Mouse (Mus musculus): Measurements from ENCODE around the gene Rere.
"Not testable (repeated sequence)": the region's sequence is repeated elsewhere in the genome, so short reads cannot be mapped to it uniquely, and the experiment has no call there.

The Rere gene

GRCm38 (mm10) chr4:150283335-150283638, 1.8 kb downstream of the Rere start:
- no peak for DNase-seq (ENCODE audit: low read depth, low spot score)

- DNase-seq (ENCODE audit: low read depth, low spot score): no peak
Measured at GRCm38 (mm10) chr4:150283993-150284392, 2.5 kb downstream of the Rere start.

- no peak for DNase-seq (ENCODE audit: low read depth, low spot score)
Measured at GRCm38 (mm10) chr4:150286980-150287379, 5.5 kb downstream of the Rere start.

GRCm38 (mm10) chr4:150287463-150287862, 6.0 kb downstream of the Rere start:
- not testable (repeated sequence) for DNase-seq (ENCODE audit: low read depth, low spot score)

GRCm38 (mm10) chr4:150291900-150292299, 10.5 kb downstream of the Rere start:
- no peak for DNase-seq (ENCODE audit: low read depth, low spot score)

GRCm38 (mm10) chr4:150294870-150295269, 13.4 kb downstream of the Rere start:
- DNase-seq (ENCODE audit: low read depth, low spot score): no peak

GRCm38 (mm10) chr4:150295966-150296365, 14.5 kb downstream of the Rere start:
- no peak for DNase-seq (ENCODE audit: low read depth, low spot score)

- no peak for DNase-seq (ENCODE audit: low read depth, low spot score)
Measured at GRCm38 (mm10) chr4:150302726-150303125, 21.3 kb downstream of the Rere start.

- no peak for DNase-seq (ENCODE audit: low read depth, low spot score)
Measured at GRCm38 (mm10) chr4:150306701-150307100, 25.3 kb downstream of the Rere start.

GRCm38 (mm10) chr4:150307226-150307625, 25.8 kb downstream of the Rere start:
- no peak for DNase-seq (ENCODE audit: low read depth, low spot score)

- no peak for DNase-seq (ENCODE audit: low read depth, low spot score)
Measured at GRCm38 (mm10) chr4:150311431-150311830, 30.0 kb downstream of the Rere start.

GRCm38 (mm10) chr4:150312646-150313045, 31.2 kb downstream of the Rere start:
- no peak for DNase-seq (ENCODE audit: low read depth, low spot score)

- peak; percentile 21 for DNase-seq (ENCODE audit: low read depth, low spot score)
Measured at GRCm38 (mm10) chr4:150315301-150315700, 33.9 kb downstream of the Rere start.

GRCm38 (mm10) chr4:150316546-150316945, 35.1 kb downstream of the Rere start:
- no peak for DNase-seq (ENCODE audit: low read depth, low spot score)

GRCm38 (mm10) chr4:150325046-150325801, 43.8 kb downstream of the Rere start:
- no peak for DNase-seq (ENCODE audit: low read depth, low spot score)

- DNase-seq (ENCODE audit: low read depth, low spot score): no peak
Measured at GRCm38 (mm10) chr4:150326005-150326404, 44.6 kb downstream of the Rere start.

GRCm38 (mm10) chr4:150327476-150327875, 46.0 kb downstream of the Rere start:
- DNase-seq (ENCODE audit: low read depth, low spot score): no peak

- DNase-seq (ENCODE audit: low read depth, low spot score): no peak
Measured at GRCm38 (mm10) chr4:150333927-150334682, 52.7 kb downstream of the Rere start.

- no peak for DNase-seq (ENCODE audit: low read depth, low spot score)
Measured at GRCm38 (mm10) chr4:150337260-150337659, 55.8 kb downstream of the Rere start.

- no peak for DNase-seq (ENCODE audit: low read depth, low spot score)
Measured at GRCm38 (mm10) chr4:150338906-150339650, 57.6 kb downstream of the Rere start.

- DNase-seq (ENCODE audit: low read depth, low spot score): no peak
Measured at GRCm38 (mm10) chr4:150340796-150341525, 59.5 kb downstream of the Rere start.

GRCm38 (mm10) chr4:150344526-150344925, 63.1 kb downstream of the Rere start:
- no peak for DNase-seq (ENCODE audit: low read depth, low spot score)

Data from c-Kit-negative CD71-positive TER-119-positive erythroid progenitor cells, embryonic 14.5 days (primary cell).